Mouse (Mus musculus) embryonic facial prominence, embryonic 11.5 days (tissue): ENCODE measurements around the gene Gpr153. TPM values are rescaled to one million over a fixed set of nuclear protein-coding genes. Genes with fewer than 3 reads are reported as not detected.

Experiments
- ATAC-seq: fragments of 200-750 bp; cut with Nextera tagmentation; replicated peaks from 2 replicates; pipeline ENCODE4 v1.8.0; 2017; ENCODE audit warnings: low read depth; ENCODE audit not compliant: insufficient number of reproducible peaks, low FRiP score, low TSS enrichment
- DNase-seq: peaks from one replicate; pipeline ENCODE4 v3.0.0-alpha.2; 2015; ENCODE audit warnings: low spot score
- H3K27ac ChIP-seq: fragments of 300-500 bp; sonication (generic); replicated peaks from 2 replicates; pipeline ENCODE4 v1.5.1; 2014; ENCODE audit warnings: mild to moderate bottlenecking, low read depth, low read length, control low read depth
- H3K27me3 ChIP-seq: fragments of 300-500 bp; sonication (generic); 2 replicates; pipeline ENCODE4 v1.6.1; 2014; ENCODE audit warnings: mild to moderate bottlenecking, low read length, moderate library complexity, mixed read lengths; ENCODE audit not compliant: control insufficient read depth, insufficient read depth
- H3K36me3 ChIP-seq: fragments of 300-500 bp; sonication (generic); replicated peaks from 2 replicates; pipeline ENCODE4 v1.6.1; 2014; ENCODE audit warnings: low read depth, mild to moderate bottlenecking, low read length, moderate library complexity, mixed read lengths; ENCODE audit not compliant: control insufficient read depth, insufficient read depth
- H3K4me1 ChIP-seq: fragments of 300-500 bp; sonication (generic); 2 replicates; pipeline ENCODE4 v1.6.1; 2014; ENCODE audit warnings: low read length, mixed read lengths; ENCODE audit not compliant: control insufficient read depth, insufficient read depth
- H3K4me2 ChIP-seq: fragments of 300-500 bp; sonication (generic); 2 replicates; pipeline ENCODE4 v1.6.1; 2014; ENCODE audit warnings: low read depth, mild to moderate bottlenecking, control low read depth, low read length, moderate library complexity
- H3K4me3 ChIP-seq: fragments of 300-500 bp; sonication (generic); 2 replicates; pipeline ENCODE4 v1.5.1; 2014; ENCODE audit warnings: low read depth, low read length, control low read depth
- H3K9ac ChIP-seq: fragments of 300-500 bp; sonication (generic); replicated peaks from 2 replicates; pipeline ENCODE4 v1.6.1; 2014; ENCODE audit warnings: mild to moderate bottlenecking, control low read depth, low read length
- H3K9me3 ChIP-seq: fragments of 300-500 bp; sonication (generic); replicated peaks from 2 replicates; pipeline ENCODE4 v1.6.1; 2016; ENCODE audit warnings: mild to moderate bottlenecking, low read length, inconsistent platforms, mixed read lengths; ENCODE audit not compliant: control insufficient read depth
- WGBS: fragments of 180-500 bp; shearing (Covaris S2); extraction: QIAGEN DNeasy Blood & Tissue Kit; methylation state at CpG from one replicate; pipeline ENCODE4 v1.1.7; 2014; 5-methylcytosine and 5-hydroxymethylcytosine counted together
- polyA plus RNA-seq: library from polyadenylated mRNA; unstranded; fragments of >200 nt; fragmentation: Nextera tagmentation; extraction: Ambion mirVana; gene quantifications from 2 replicates; pipeline ENCODE4 v1.2.1, GENCODE M21; 2014

Gpr153 gene
- polyA plus RNA-seq, 1 experiment from 2014 or later: 4.3 TPM

- Histone ChIP-seq H3K9me3 (no peaks in the 10 kb centered on the region), H3K4me2 (no peak overlapping the region), H3K9ac (no peak overlapping the region), H3K4me3 (no peak overlapping the region), H3K4me1 (peaks cover 13% of the 10 kb centered on the region), H3K27me3 (peaks cover 20% of the 10 kb centered on the region), H3K36me3 (no peaks in the 10 kb centered on the region), H3K27ac (no peak overlapping the region)
- ATAC-seq: no peak
- no peak for DNase-seq
- WGBS: 50% methylated on average over 10 of the region's 10 CpGs
Measured at GRCm38 (mm10) chr4:152276389-152277347, 2.6 kb downstream of the Gpr153 start.

GRCm38 (mm10) chr4:152277916-152278315, 3.9 kb downstream of the Gpr153 start:
- Histone ChIP-seq H3K4me1 (peaks cover 10% of the 10 kb centered on the region), H3K9ac (no peak overlapping the region), H3K9me3 (no peaks in the 10 kb centered on the region), H3K4me3 (no peak overlapping the region), H3K36me3 (no peaks in the 10 kb centered on the region), H3K27ac (no peak overlapping the region), H3K4me2 (no peak overlapping the region), H3K27me3 (peaks cover 32% of the 10 kb centered on the region)
- DNase-seq (no peak), ATAC-seq (no peak)
- 69% methylated on average over 2 of the region's 2 CpGs for WGBS

GRCm38 (mm10) chr4:152278986-152279385, 5.0 kb downstream of the Gpr153 start:
- ATAC-seq (no peak), DNase-seq (no peak)
- 89% methylated on average over 23 of the region's 23 CpGs for WGBS
- Histone ChIP-seq H3K9me3 (no peaks in the 10 kb centered on the region), H3K27me3 (peaks cover 42% of the 10 kb centered on the region), H3K27ac (no peak overlapping the region), H3K4me3 (no peak overlapping the region), H3K4me1 (peaks cover 14% of the 10 kb centered on the region), H3K9ac (no peak overlapping the region), H3K36me3 (no peaks in the 10 kb centered on the region), H3K4me2 (no peak overlapping the region)

- H3K36me3 ChIP-seq: no peaks in the 10 kb centered on the region
- no peak for DNase-seq
- no peak for ATAC-seq
- peaks cover 7% of the 10 kb centered on the region for H3K4me1 ChIP-seq
- H3K9ac ChIP-seq: no peak overlapping the region
- H3K27ac ChIP-seq: no peak overlapping the region
- H3K4me2 ChIP-seq: no peak overlapping the region
- H3K27me3 ChIP-seq: peaks cover 57% of the 10 kb centered on the region
- no peaks in the 10 kb centered on the region for H3K9me3 ChIP-seq
- no peak overlapping the region for H3K4me3 ChIP-seq
- 39% methylated on average over 15 of the region's 15 CpGs for WGBS
Measured at GRCm38 (mm10) chr4:152281601-152282000, 7.6 kb downstream of the Gpr153 start.

GRCm38 (mm10) chr4:152282721-152283120, 8.7 kb downstream of the Gpr153 start:
- Histone ChIP-seq H3K9me3 (no peaks in the 10 kb centered on the region), H3K4me2 (peak overlapping the region; percentile 45), H3K9ac (no peak overlapping the region), H3K27ac (no peak overlapping the region), H3K4me1 (peaks cover 7% of the 10 kb centered on the region), H3K36me3 (no peaks in the 10 kb centered on the region), H3K4me3 (peak overlapping the region; percentile 20), H3K27me3 (peaks cover 68% of the 10 kb centered on the region)
- ATAC-seq (no peak), DNase-seq (no peak)
- WGBS: 14% methylated on average over 34 of the region's 34 CpGs

GRCm38 (mm10) chr4:152283186-152283950, 9.3 kb downstream of the Gpr153 start:
- Histone ChIP-seq H3K9ac (no peak overlapping the region), H3K27ac (no peak overlapping the region)

GRCm38 (mm10) chr4:152285505-152285904, 11.5 kb downstream of the Gpr153 start:
- WGBS: 3% methylated on average over 10 of the region's 10 CpGs
- Histone ChIP-seq H3K4me1 (peaks cover 7% of the 10 kb centered on the region), H3K9ac (no peak overlapping the region), H3K9me3 (no peaks in the 10 kb centered on the region), H3K36me3 (no peaks in the 10 kb centered on the region), H3K27ac (no peak overlapping the region), H3K4me3 (no peak overlapping the region), H3K4me2 (no peak overlapping the region), H3K27me3 (peaks cover 87% of the 10 kb centered on the region)
- peak; percentile 78 for DNase-seq
- no peak for ATAC-seq

More at GRCm38 (mm10) chr4:152283186-152283950, 9.3 kb downstream of the Gpr153 start:
- DNase-seq (peak; percentile 90), ATAC-seq (peak; percentile 62)
- Histone ChIP-seq H3K36me3 (no peaks in the 10 kb centered on the region), H3K27me3 (peaks cover 74% of the 10 kb centered on the region), H3K4me2 (peak overlapping the region; percentile 45), H3K4me3 (peak overlapping the region; percentile 20), H3K9me3 (no peaks in the 10 kb centered on the region), H3K4me1 (peaks cover 7% of the 10 kb centered on the region)
- 4% methylated on average over 60 of the region's 70 CpGs for WGBS
